Mouse (Mus musculus) C2C12 (cell line): ENCODE data around the gene Tex11.

Experiments used
- CEBPB ChIP-seq: IDR thresholded peaks from one replicate; pipeline ENCODE4 v1.6.1; 2011; ENCODE audit warnings: low read depth, mild to moderate bottlenecking, control low read depth, moderate library complexity
- CTCF ChIP-seq: IDR thresholded peaks from one replicate; pipeline ENCODE4 v1.5.1; 2011; ENCODE audit not compliant: control insufficient read depth, insufficient read depth, insufficient read length
- MAX ChIP-seq: IDR thresholded peaks from one replicate; pipeline ENCODE4 v1.6.1; 2011; ENCODE audit warnings: mild to moderate bottlenecking, control low read depth
- MYOD1 ChIP-seq: IDR thresholded peaks from one replicate; pipeline ENCODE4 v1.6.1; 2011; ENCODE audit warnings: low read depth; ENCODE audit not compliant: control insufficient read depth, insufficient read length
- MYOG ChIP-seq: IDR thresholded peaks from one replicate; pipeline ENCODE4 v1.6.1; 2011; ENCODE audit not compliant: control insufficient read depth, insufficient read length; ENCODE audit errors: extremely low read depth
- USF1 ChIP-seq: IDR thresholded peaks from one replicate; pipeline ENCODE4 v1.6.1; 2011; ENCODE audit warnings: low read depth, mild to moderate bottlenecking, control low read depth, moderate library complexity

DNA sequence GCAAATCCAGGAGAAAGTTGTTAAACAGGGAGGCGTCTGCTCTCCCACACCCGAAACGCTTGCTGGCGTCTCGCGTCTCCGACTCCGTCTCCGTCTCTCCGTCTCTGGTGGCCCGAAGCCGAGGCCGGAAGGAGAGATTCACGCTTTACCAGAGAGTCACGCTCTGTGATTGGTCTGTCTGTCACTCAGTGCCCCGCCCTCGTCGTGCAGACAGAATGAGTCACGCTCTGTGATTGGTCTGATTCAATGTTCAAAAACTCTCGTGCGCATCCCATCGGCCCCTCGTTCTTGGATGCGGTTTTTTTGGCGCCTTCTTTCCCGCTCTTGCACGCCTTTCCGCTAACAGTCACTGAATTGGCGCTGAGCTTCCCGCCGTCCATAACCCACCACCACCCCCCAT is at the start of gene Tex11:
- no peak for TF ChIP-seq CTCF
- TF ChIP-seq USF1 = no peak
- TF ChIP-seq MYOG = no peak
- no peak for TF ChIP-seq CEBPB
- no peak for TF ChIP-seq MAX
- TF ChIP-seq MYOD1 = no peak
